Mouse (Mus musculus) megakaryocyte, embryonic 14.5 days (primary cell): ENCODE data around the gene Fars2.

ENCODE experiments used
- FLI1 ChIP-seq: IDR thresholded peaks from 2 replicates; pipeline ENCODE4 v1.6.1; 2012; ENCODE audit warnings: low read length, inconsistent platforms, mixed read lengths
- GATA1 ChIP-seq: IDR thresholded peaks from 3 replicates; pipeline ENCODE4 v1.6.1; 2012; ENCODE audit warnings: mixed read lengths, low read length, inconsistent platforms, borderline replicate concordance

DNA sequence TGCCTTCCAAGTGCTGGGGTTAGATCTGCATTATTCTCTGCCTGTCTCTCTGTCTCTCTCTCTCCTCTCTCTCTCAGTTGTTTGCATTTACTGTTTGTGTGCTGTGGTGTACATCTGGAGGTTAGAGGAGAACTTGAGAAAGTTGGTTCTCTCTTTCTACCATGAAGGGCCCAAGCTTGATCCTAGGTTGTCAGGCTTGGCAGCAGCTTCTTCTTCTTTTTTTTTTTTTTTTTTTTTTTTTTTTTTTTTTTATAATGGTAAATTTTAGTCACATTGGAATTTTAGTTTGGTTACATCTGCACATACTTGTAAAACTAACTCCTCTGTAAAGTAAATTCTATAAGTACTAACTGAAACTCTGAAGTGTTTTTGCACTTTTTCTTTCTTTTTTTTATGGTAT lies 3.4 kb downstream of the Fars2 start:
- no peak for TF ChIP-seq GATA1
- no peak for TF ChIP-seq FLI1
